Mouse (Mus musculus) heart, embryonic 11.5 days (tissue): ENCODE results near the gene Cdk1. TPM values are rescaled to one million over a fixed set of nuclear protein-coding genes. Genes with fewer than 3 reads are reported as not detected.

Experiments used
- ATAC-seq: fragments of 200-750 bp; cut with Nextera tagmentation; replicated peaks from 2 replicates; pipeline ENCODE4 v1.8.0; 2017; ENCODE audit warnings: moderate library complexity; ENCODE audit not compliant: insufficient number of reproducible peaks, low FRiP score, low TSS enrichment
- H3K27ac ChIP-seq: fragments of 300-500 bp; sonication (generic); 2 replicates; pipeline ENCODE4 v1.5.1; 2014; ENCODE audit warnings: mild to moderate bottlenecking, low read depth, low read length
- H3K27me3 ChIP-seq: fragments of 300-500 bp; sonication (generic); 2 replicates; pipeline ENCODE4 v1.6.1; 2014; ENCODE audit warnings: mild to moderate bottlenecking, low read length, mixed read lengths; ENCODE audit not compliant: control insufficient read depth, insufficient read depth
- H3K36me3 ChIP-seq: fragments of 300-500 bp; sonication (generic); 2 replicates; pipeline ENCODE4 v1.6.1; 2014; ENCODE audit warnings: mild to moderate bottlenecking, low read length, moderate library complexity, mixed read lengths; ENCODE audit not compliant: control insufficient read depth, insufficient read depth
- H3K4me1 ChIP-seq: fragments of 300-500 bp; sonication (generic); 2 replicates; pipeline ENCODE4 v1.6.1; 2014; ENCODE audit warnings: low read length; ENCODE audit not compliant: control insufficient read depth, insufficient read depth
- H3K4me2 ChIP-seq: fragments of 300-500 bp; sonication (generic); 2 replicates; pipeline ENCODE4 v1.6.1; 2014; ENCODE audit warnings: mild to moderate bottlenecking, moderate library complexity
- H3K4me3 ChIP-seq: fragments of 300-500 bp; sonication (generic); 2 replicates; pipeline ENCODE4 v1.5.1; 2014; ENCODE audit warnings: low read depth, low read length
- H3K9ac ChIP-seq: fragments of 300-500 bp; sonication (generic); 2 replicates; pipeline ENCODE4 v1.6.1; 2014; ENCODE audit warnings: mild to moderate bottlenecking, low read depth, low read length, moderate library complexity
- H3K9me3 ChIP-seq: fragments of 300-500 bp; sonication (generic); replicated peaks from 2 replicates; pipeline ENCODE4 v1.6.1; 2016; ENCODE audit warnings: low read length; ENCODE audit not compliant: control insufficient read depth
- WGBS: fragments of 180-500 bp; shearing (Covaris S2); extraction: QIAGEN DNeasy Blood & Tissue Kit; methylation state at CpG from one replicate; pipeline ENCODE4 v1.1.7; 2014; ENCODE audit not compliant: insufficient replicate concordance; 5-methylcytosine and 5-hydroxymethylcytosine counted together
- polyA plus RNA-seq: library from polyadenylated mRNA; unstranded; fragments of >200 nt; fragmentation: Nextera tagmentation; extraction: Ambion mirVana; gene quantifications from 2 replicates; pipeline ENCODE4 v1.2.1, GENCODE M21; 2014

The Cdk1 gene
- polyA plus RNA-seq, 1 experiment from 2014 or later, result 372 TPM

- WGBS, result 46% methylated on average over 5 of the region's 5 CpGs
- no peak overlapping the region for H3K4me2 ChIP-seq
- H3K27me3 ChIP-seq, result no peaks in the 10 kb centered on the region
- no peak overlapping the region for H3K9ac ChIP-seq
- no peaks in the 10 kb centered on the region for H3K9me3 ChIP-seq
- H3K36me3 ChIP-seq, result no peaks in the 10 kb centered on the region
- no peak overlapping the region for H3K27ac ChIP-seq
- peaks cover 4% of the 10 kb centered on the region for H3K4me1 ChIP-seq
- no peak for ATAC-seq
- H3K4me3 ChIP-seq, result no peak overlapping the region
Observed at GRCm38 (mm10) chr10:69307067-69307466, 45.7 kb downstream of the Cdk1 start.

GRCm38 (mm10) chr10:69306205-69306604, 46.5 kb downstream of the Cdk1 start:
- 43% methylated on average over 14 of the region's 14 CpGs for WGBS
- no peak for ATAC-seq
- Histone ChIP-seq H3K9ac (no peak overlapping the region), H3K27ac (no peak overlapping the region), H3K27me3 (no peaks in the 10 kb centered on the region), H3K36me3 (no peaks in the 10 kb centered on the region), H3K4me1 (peaks cover 4% of the 10 kb centered on the region), H3K4me2 (no peak overlapping the region), H3K4me3 (no peak overlapping the region), H3K9me3 (no peaks in the 10 kb centered on the region)

DNA sequence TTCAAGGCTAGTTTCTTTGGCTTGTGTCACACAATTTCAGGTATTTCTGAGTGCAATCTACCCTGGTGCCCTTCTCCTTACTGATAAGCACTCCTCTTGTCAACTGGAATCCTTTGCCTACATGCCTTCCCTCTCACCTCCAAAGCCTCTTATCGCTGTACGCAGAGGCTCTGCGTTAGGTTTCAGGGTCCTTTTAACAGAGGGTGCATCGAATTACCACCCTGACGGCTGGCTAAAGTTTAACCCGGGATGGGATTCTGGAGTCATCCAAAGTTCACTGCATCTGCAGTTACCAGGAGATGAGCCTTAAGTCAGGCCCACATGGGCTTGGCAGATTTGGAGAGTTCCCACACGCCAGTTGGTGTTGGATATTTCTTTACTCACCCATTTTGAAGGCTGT, 47.1 kb downstream of the Cdk1 start:
- no peaks in the 10 kb centered on the region for H3K36me3 ChIP-seq
- no peak overlapping the region for H3K27ac ChIP-seq
- H3K4me2 ChIP-seq, result no peak overlapping the region
- no peaks in the 10 kb centered on the region for H3K9me3 ChIP-seq
- no peaks in the 10 kb centered on the region for H3K27me3 ChIP-seq
- WGBS, result 29% methylated on average over 7 of the region's 7 CpGs
- no peak for ATAC-seq
- H3K4me3 ChIP-seq, result no peak overlapping the region
- no peak overlapping the region for H3K9ac ChIP-seq
- peaks cover 4% of the 10 kb centered on the region for H3K4me1 ChIP-seq

- Histone ChIP-seq H3K9ac (no peak overlapping the region), H3K27ac (no peak overlapping the region), H3K4me2 (no peak overlapping the region), H3K4me1 (peaks cover 4% of the 10 kb centered on the region), H3K27me3 (no peaks in the 10 kb centered on the region), H3K9me3 (no peaks in the 10 kb centered on the region), H3K36me3 (no peaks in the 10 kb centered on the region), H3K4me3 (no peak overlapping the region)
- ATAC-seq, result no peak; the same call in 1 of the 2 replicates
- WGBS, result 85% methylated on average over 3 of the region's 3 CpGs
Observed at GRCm38 (mm10) chr10:69304819-69305218, 47.9 kb downstream of the Cdk1 start.

DNA sequence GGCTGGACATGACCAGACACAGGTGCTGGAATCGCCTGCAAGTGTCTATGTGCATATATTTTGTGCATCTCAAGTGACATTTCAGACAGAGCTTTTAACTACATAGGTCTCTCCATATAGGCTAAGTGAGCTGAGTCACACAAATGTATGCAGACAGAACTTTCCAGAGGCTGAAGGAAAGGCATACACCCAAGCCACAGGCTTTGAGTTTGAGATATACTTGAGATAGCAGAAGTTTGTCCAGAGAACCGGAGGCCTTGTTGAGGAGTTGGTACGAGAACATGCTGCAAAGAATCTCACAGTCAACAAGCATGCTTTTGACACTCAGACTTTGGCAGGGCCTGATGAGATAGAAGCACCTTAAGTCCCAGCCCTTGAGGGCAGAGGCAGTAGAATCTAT, 50.1 kb downstream of the Cdk1 start:
- Histone ChIP-seq H3K4me3 (no peak overlapping the region), H3K27ac (no peak overlapping the region), H3K27me3 (no peaks in the 10 kb centered on the region), H3K9me3 (no peaks in the 10 kb centered on the region), H3K36me3 (no peaks in the 10 kb centered on the region), H3K9ac (no peak overlapping the region), H3K4me1 (peaks cover 4% of the 10 kb centered on the region), H3K4me2 (no peak overlapping the region)
- no peak for ATAC-seq
- WGBS, result 63% methylated on average over 3 of the region's 3 CpGs

GRCm38 (mm10) chr10:69299985-69300384, 52.8 kb downstream of the Cdk1 start:
- Histone ChIP-seq H3K36me3 (no peaks in the 10 kb centered on the region), H3K9me3 (no peaks in the 10 kb centered on the region), H3K4me3 (no peak overlapping the region), H3K4me2 (no peak overlapping the region), H3K9ac (no peak overlapping the region), H3K27me3 (no peaks in the 10 kb centered on the region), H3K27ac (no peak overlapping the region), H3K4me1 (no peaks in the 10 kb centered on the region)
- no peak for ATAC-seq
- WGBS, result 78% methylated on average over 7 of the region's 7 CpGs

DNA sequence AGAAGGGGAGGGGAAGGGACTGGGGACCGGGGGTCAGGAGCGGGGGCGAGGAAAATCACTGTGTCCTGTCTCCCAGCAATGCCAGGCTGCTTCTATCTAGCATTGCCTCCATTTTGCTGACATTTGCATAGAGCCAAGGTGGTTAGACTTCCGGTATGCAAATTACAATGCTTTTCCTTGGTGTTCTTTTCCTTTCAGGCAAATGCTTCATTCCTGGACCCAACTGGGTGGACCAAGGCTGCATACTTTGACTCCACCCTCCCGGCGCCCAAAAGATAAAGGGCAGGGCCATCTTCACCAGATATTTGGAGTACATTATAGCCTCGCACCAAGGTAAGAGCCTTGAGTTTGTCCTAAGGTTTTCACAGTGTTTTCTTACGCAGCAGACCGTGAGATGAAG, 56.8 kb downstream of the Cdk1 start:
- no peak for ATAC-seq
- no peak overlapping the region for H3K27ac ChIP-seq
- no peaks in the 10 kb centered on the region for H3K9me3 ChIP-seq
- 78% methylated on average over 9 of the region's 9 CpGs for WGBS
- H3K9ac ChIP-seq, result no peak overlapping the region
- no peak overlapping the region for H3K4me2 ChIP-seq
- H3K4me3 ChIP-seq, result no peak overlapping the region
- no peaks in the 10 kb centered on the region for H3K27me3 ChIP-seq
- no peaks in the 10 kb centered on the region for H3K4me1 ChIP-seq
- H3K36me3 ChIP-seq, result no peaks in the 10 kb centered on the region

GRCm38 (mm10) chr10:69290736-69291135, 62.0 kb downstream of the Cdk1 start:
- Histone ChIP-seq H3K4me1 (peaks cover 12% of the 10 kb centered on the region; the same call in 1 of the 2 replicates), H3K4me3 (no peak overlapping the region), H3K27ac (no peak overlapping the region), H3K9me3 (no peaks in the 10 kb centered on the region), H3K9ac (no peak overlapping the region), H3K36me3 (peaks cover 5% of the 10 kb centered on the region), H3K4me2 (no peak overlapping the region), H3K27me3 (no peaks in the 10 kb centered on the region)
- 90% methylated on average over 8 of the region's 8 CpGs for WGBS
- no peak for ATAC-seq

DNA sequence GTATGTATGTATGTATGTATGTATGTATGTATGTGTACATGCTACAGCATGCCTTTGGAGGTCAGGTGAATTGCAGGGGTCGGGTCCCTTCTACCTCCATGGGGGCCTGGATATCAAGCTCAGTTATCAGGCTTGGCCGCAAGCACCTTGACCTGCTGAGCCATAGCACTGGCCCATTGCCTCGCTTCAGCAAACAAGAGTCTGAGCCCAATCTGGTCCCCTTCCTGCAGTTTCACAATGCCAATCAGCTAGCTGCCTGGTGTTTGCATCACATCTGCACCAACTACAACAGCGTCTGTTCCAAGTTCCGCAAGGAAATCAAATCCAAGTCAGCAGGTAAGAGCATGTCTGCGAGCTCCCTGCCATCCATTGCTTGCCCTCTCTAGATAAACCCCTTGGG, 64.0 kb downstream of the Cdk1 start:
- ATAC-seq, result no peak
- no peak overlapping the region for H3K27ac ChIP-seq
- H3K36me3 ChIP-seq, result peaks cover 12% of the 10 kb centered on the region
- H3K27me3 ChIP-seq, result no peaks in the 10 kb centered on the region
- H3K4me3 ChIP-seq, result no peak overlapping the region
- H3K4me2 ChIP-seq, result no peak overlapping the region
- WGBS, result 77% methylated on average over 6 of the region's 6 CpGs
- H3K9ac ChIP-seq, result no peak overlapping the region
- H3K4me1 ChIP-seq, result peaks cover 12% of the 10 kb centered on the region; the same call in 1 of the 2 replicates
- H3K9me3 ChIP-seq, result no peaks in the 10 kb centered on the region
